Mouse (Mus musculus) thymus, postnatal 0 days (tissue): Measurements from ENCODE around the gene Cox19. TPM values are rescaled to one million over a fixed set of nuclear protein-coding genes. Genes with fewer than 3 reads are reported as not detected.
"Not testable (repeated sequence)": the region's sequence is repeated elsewhere in the genome, so short reads cannot be mapped to it uniquely, and the experiment has no call there.

Experiments
- DNase-seq: peaks from one replicate; pipeline ENCODE4 v3.0.0-alpha.2; 2015; ENCODE audit warnings: low spot score
- polyA plus RNA-seq: library from polyadenylated mRNA; unstranded; fragments of >200 nt; fragmentation: Nextera tagmentation; extraction: Ambion mirVana; gene quantifications from 2 replicates; pipeline ENCODE4 v1.2.1, GENCODE M21; 2015

Gene Cox19
- polyA plus RNA-seq = 110 and 112 TPM in 2 replicates

- DNase-seq = no peak
These were observed at the start of gene Cox19 for GRCm38 (mm10) chr5:139351134-139351533. Cox19 (minus strand) TSS chr5:139351418.

- no peak for DNase-seq
These were observed 48.8 kb upstream of the Cox19 start for GRCm38 (mm10) chr5:139399991-139400390.

GRCm38 (mm10) chr5:139398786-139399185 is 47.6 kb upstream of the Cox19 start:
- DNase-seq = no peak

DNA sequence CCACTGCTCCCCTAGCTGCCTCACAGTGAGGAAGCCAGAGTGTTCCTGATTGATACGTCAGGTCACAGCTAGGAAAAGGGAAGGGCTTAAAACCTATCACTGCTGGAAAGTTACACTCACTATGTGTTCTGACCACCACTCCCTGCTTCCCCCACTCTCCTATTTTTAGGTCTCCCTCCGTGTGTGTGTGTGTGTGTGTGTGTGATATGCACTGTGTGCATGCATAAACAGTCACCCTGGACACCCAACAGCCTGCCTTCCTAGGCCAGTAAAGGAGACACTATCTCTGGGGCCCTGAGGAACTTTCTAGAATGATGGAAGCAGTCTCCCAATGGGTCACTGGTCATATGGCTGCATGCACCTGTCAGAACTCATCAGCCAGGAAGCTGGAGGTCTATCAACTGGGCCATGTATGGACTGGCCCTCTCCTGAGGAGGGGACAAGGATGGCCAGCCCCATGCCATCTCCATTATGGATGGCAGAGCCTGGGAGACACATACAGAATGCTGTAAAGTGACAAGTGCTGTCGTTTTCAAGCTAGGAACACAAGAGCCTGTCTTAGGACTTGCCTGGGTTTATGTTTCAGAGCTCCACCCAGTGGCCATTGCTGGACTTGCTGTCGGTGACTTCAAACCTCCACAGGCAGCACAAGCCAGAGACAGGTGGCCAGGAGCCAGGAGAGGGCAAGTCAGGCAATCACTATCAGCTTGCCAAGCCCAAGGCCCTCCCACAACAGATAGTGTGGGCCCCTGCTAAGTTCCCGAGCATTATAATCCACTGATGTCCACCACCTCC is 46.9 kb upstream of the Cox19 start:
- DNase-seq = peak; percentile 92

DNA sequence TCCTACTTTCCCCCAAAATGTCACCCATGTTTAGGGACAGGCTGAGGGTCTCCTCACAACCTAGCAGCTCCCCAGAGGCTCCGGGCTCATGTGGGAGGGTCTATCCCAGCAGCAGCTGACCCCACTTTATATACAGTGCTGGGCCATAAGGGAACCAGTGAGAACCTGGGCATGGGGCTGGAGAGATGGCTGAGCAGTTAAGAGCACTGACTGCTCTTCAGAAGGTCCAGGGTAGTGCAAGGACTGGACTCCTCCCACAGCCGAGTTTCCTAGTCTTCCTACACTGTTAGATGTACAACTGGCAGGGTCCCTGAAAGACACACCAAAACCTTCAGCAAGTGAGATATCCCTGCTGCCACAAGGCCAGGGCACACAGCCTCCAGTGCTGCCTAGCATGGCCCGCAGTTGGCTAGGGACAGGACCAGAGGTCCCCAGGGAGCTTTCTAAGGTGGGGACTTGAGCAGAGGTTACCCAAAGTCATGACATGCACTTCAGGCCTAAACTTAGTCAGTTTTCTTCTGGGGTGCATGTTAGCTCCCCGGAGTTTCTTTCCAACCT is 46.2 kb upstream of the Cox19 start:
- DNase-seq = no peak

DNA sequence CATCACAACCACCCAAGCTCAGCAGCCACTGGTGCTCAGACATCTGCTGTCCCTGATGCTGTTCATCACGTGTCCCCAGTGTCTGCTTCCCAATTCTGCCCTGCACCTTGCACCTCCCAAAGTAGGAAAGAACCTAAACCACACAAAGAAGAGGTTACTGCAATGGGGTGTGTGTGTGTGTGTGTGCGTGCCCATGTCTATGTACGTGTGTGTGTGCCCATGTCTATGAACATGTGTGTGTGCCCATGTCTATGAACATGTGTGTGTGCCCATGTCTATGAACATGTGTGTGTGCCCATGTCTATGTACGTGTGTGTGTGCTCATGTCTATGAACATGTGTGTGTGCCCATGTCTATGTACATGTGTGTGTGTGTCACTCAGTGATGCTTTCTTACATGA is 44.3 kb upstream of the Cox19 start:
- DNase-seq = no peak

GRCm38 (mm10) chr5:139394399-139394798 is 43.2 kb upstream of the Cox19 start:
- DNase-seq = no peak

GRCm38 (mm10) chr5:139393197-139393588 is 42.0 kb upstream of the Cox19 start:
- DNase-seq = no peak

DNA sequence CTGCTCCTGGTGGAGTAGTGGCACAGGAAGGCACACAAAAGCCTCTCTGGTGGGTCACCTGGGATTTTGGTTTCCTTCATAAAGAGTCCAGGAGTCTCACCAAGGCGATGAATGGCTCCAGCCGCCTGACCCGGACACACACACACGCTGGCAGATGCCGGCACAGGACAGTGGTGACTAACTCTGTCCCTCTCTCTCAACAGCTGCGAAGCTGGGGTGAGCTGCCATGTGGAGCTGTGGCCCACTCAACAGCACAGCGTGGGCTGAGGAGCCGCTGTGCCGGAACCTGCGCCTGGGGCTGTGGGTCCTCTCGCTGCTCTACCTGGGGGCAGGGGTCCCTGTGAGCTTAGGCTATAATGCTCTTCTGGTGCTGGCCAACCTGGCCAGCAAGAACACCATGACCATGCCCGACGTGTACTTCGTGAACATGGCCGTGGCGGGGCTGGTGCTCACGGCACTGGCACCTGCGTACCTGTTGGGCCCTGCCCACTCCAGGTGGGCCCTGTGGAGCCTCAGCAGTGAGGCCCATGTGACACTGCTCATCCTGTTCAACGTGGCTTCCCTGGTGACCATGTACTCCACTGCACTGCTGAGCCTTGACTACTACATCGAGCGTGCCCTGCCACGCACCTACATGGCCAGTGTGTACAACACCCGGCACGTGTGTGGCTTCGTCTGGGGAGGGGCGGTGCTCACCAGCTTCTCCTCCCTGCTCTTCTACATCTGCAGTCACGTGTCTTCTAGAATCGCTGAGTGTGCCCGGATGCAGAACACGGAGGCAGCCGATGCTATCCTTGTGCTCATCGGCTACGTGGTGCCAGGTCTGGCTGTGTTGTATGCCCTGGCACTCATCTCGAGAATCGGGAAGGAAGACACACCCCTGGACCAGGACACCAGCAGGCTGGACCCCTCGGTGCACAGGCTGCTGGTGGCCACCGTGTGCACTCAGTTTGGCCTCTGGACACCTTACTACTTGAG is 41.3 kb upstream of the Cox19 start:
- DNase-seq = no peak

DNA sequence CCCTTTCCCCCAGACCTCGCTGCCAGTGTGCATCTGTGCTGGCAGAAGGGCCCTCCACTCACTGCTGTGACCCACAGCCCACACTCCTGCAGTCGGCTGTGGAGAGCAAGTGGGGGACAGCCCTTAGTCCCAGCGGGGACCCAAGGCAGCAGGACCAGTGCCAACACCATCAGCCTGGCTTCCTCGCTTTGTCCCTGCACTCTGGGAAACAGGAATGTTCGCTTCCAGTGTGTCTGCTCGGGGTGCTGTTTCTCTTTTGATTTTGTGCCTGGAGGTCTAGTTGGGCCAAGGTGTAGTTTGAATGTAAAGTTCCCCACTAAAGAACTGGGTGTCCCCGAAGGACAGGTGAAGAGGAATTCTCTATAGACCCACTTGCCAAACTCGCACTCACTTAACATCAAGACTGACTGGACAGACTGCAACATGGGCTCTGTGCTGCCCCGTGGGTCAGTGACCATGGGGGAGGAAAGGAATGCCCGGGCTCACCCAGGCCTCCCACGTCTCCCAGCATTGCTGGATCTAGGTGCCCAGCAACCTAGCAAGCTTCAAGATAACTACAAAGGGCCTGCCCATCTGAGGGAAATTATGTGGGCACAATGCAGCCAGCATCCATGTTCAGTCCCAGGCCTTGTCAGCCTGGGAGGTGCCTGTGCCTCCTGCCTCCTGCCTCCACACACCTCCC is 40.2 kb upstream of the Cox19 start:
- no peak for DNase-seq

DNA sequence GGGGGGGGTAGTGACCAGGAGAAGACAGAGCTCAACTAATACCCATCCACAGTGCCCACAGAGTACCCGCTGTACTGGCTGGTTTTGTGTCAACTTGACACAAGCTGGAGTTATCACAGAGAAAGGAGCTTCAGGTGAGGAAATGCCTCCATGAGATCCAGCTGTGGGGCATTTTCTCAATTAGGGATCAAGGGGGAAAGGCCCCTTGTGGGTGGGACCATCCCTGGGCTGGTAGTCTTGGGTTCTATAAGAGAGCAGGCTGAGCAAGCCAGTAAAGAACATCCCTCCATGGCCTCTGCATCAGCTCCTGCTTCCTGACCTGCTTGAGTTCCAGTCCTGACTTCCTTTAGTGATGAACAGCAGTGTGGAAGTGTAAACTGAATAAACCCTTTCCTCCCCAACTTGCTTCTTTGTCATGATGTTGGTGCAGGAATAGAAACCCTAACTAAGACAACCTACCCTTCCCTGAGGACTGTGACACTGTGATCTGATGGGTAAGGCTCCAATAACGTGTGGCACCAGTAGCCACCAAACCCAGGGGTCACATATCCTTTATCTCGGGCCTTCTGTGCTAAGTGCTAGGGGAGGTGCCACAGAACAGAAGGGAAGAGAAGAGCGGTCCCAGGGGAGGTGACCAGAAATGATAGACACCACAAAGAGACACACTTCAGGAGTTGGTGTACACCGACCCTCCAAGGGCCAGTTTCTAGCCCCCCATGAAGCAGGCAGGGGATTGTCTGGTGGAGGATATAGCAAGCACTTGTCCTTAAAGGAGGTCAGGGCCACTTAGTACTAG is 39.3 kb upstream of the Cox19 start:
- not testable (repeated sequence) for DNase-seq

DNA sequence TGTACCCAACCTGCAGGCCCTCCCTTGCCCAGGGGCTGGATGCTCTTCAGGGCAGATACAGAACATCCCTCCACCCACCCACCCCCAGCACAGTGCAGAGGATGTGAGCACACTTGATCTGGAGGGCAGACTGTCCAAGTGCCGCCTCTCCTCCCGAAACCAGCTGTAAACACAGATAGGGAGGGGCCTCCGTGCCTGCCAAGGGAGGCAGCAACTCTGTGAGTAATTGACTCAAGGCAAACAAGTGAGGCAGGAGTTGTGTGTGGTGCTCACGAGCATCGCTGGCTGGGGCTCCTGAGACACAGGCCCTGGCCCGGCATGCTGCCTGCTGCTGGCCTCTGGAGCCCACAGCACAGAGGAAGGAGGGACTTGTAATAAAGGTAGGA is 38.5 kb upstream of the Cox19 start:
- no peak for DNase-seq

DNA sequence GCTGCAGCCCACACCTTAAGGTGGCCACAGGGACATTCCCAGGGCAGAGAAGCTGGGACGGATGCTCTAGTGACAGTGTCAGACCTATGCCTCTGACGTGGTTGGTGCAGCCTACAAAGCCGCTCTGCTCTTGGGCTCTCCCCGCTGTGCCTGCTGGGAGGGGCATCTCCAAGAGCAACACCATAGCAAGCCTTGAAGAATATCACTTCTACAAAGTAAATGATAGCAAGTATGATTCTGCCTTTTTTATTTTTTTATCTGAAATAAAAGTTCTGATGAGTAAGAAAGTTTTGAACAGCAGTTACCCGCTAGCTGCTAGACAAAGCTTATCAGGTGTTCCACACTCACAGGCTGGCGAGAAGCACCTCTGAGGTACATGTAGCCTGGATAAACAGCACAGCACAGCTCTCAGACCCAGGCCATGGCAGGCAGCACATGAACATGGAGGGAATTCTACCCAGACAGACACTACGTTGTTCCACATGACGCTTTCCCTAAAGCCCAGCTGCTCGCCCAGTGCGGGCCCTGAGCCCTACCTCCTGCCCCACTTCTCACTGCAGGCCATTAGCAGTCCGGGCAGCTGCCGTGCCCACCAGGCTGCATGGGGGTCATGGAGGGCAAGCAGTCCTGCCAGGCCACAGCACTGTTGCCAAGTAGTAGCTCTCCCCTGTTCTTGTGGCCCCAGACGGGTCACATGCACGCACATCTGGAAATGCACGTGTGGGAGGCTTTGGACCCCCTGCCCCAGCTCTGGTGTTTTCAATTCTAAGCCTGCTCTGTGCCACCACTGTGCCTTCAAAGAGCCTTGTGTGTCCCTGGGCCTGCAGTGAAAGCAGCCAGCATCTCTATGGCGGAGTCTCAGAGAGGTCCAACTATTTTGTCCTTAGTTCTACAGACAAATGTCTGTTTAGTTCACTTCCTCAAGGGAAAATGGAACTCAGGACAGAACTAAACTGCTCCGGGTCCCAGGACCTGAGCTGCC is 37.8 kb upstream of the Cox19 start:
- no peak for DNase-seq

DNA sequence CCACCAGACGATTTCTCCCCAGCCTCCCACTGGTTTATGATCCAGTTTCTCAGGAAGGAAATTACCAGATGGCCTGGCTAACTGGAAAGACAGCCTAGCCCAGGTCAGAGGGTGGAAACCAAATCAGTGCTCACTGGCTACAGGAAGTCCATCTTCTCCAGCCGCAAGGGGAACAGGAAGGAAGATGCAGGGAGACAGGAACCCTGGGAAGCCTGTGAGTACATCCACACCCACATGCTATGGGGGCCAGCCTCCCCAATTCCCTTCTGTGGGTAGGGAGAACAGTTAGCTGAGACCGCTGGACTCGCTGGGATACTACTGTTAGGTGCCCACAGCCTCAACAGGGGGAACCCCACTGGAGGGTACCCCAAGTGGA is 37.0 kb upstream of the Cox19 start:
- DNase-seq = no peak

GRCm38 (mm10) chr5:139387329-139388194 is 36.3 kb upstream of the Cox19 start:
- no peak for DNase-seq

- no peak for DNase-seq
These were observed 34.8 kb upstream of the Cox19 start for GRCm38 (mm10) chr5:139386047-139386446.

- no peak for DNase-seq
These were observed 33.3 kb upstream of the Cox19 start for GRCm38 (mm10) chr5:139384531-139384930.

DNA sequence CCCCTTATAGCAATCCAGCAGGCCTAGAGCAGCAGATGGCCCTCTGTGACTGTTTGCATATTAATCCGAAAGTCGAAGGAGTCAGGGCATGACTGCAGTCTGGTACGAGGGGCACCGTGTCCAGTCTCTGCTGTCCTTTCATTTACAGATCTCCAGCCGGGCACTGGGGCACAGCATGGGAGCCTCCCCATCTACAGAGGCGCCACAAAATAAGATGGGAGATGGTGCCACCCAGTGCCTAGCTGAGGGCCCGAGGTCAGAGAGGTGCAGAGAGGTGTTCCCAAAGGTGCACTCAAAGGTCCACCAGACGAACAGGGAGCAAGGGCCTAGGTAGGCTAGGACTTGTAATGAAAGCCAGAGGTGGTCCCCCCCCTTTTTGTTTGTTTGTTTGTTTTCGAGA is 32.0 kb upstream of the Cox19 start:
- DNase-seq = no peak
